Mouse (Mus musculus) brain, embryonic 14.5 days (tissue): ENCODE results near the gene Abcg8.

Experiments
- CTCF ChIP-seq: fragments of 200-500 bp; IDR thresholded peaks from 2 replicates; pipeline ENCODE4 v1.5.1; 2012; ENCODE audit warnings: inconsistent platforms, mild to moderate bottlenecking, moderate library complexity, borderline replicate concordance; ENCODE audit not compliant: insufficient read depth, insufficient read length; ENCODE audit errors: extremely low read depth
- POLR2A ChIP-seq: fragments of 200-500 bp; IDR thresholded peaks from 2 replicates; pipeline ENCODE4 v1.6.1; 2012; ENCODE audit warnings: mild to moderate bottlenecking, inconsistent platforms, borderline replicate concordance; ENCODE audit not compliant: poor library complexity, insufficient read depth, insufficient read length, severe bottlenecking; ENCODE audit errors: extremely low read depth

DNA sequence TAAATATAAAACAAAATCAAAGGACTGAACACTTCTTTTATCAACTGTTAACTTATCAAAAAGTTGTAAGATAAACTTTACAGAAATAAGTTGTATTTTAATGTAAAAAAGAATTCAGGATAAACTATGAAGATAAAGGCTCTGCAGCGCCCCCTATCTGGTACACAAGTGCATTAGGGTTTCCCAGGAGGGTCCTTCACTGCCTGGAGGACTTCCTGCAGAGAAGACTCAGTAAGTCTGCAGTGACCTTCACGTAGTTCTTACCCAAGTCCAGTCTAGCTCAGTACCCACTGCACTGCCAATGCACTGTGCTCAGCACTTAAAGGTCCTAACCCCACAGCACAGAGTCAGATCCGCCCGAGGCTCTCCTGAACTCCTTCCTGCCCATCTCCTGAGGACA is 31.3 kb downstream of the Abcg8 start:
- TF ChIP-seq CTCF, result 0 out of 2 replicates have a peak, but pooled peaks have one; percentile 37
- TF ChIP-seq POLR2A, result no peak
